Mouse (Mus musculus): ENCODE measurements around the gene Larp4b.

- TF ChIP-seq POLR2A (IDR thresholded peaks at IDR 0.05; ENCODE audit: insufficient read depth, low read depth, low read length) = no peak
- TF ChIP-seq CTCF (IDR thresholded peaks at IDR 0.05; ENCODE audit: insufficient read depth, low read depth, low read length) = no peak
These were observed 43.1 kb downstream of the Larp4b start for GRCm38 (mm10) chr13:9136733-9137132.

All from olfactory bulb, adult 2 months (tissue).